Mouse (Mus musculus): ENCODE measurements around the gene Mecom.

DNA sequence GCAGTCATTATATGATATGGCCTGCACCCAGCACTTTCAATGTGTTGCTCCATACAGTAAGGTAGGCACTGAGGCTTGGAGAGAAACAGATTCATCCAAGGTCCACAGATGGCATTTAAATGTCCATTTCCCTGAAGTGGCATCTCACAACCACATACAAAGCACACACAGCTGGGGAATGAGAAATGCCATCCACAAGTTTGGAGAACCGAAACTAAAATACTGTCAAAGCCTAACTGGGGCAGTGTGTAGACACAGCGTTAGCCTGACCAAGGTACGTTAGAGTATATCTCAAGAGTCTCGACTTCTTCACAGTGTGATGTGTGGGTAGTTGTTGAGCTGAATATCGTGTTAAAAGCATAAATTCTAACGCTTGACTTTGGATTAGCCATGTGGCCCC is 133.6 kb downstream of the Mecom start:
- TF ChIP-seq CTCF (conservative IDR thresholded peaks at IDR 0.05; ENCODE audit: low read length) = no peak
- TF ChIP-seq NANOG (IDR thresholded peaks at IDR 0.05; ENCODE audit: borderline replicate concordance, low read length) = no peak

Data from E14TG2a.4 (cell line).